ENCODE assay signal across 1 mouse cellular context in genomic region chr3:95240900-95241299, GRCm38 (mm10).
TF ChIP-seq lines count a peak whose summit lies in the region.

No protein-coding gene starts in this region.

TF ChIP-seq in ES-E14, 5 proteins besides CTCF, POLR2A, EP300 and RAD21 (continued from another document):
- TF ChIP-seq HCFC1 (IDR thresholded peaks at IDR 0.05; ENCODE audit: borderline replicate concordance, insufficient read depth, low read length) (no peak), ZC3H11A (IDR thresholded peaks at IDR 0.05; ENCODE audit: borderline replicate concordance, low read depth, low read length) (no peak)
